Mouse (Mus musculus): ENCODE results near the gene Rgs7. TPM values are rescaled to one million over a fixed set of nuclear protein-coding genes. Genes with fewer than 3 reads are reported as not detected.

Gene Rgs7
- polyA plus RNA-seq, 1 experiment: 0.42 TPM

GRCm38 (mm10) chr1:175028267-175028666, 464.0 kb downstream of the Rgs7 start:
- no peak overlapping the region for H3K4me3 ChIP-seq (ENCODE audit: insufficient read depth, low read length)
- peak overlapping the region; percentile 54; the same call in 1 of the 2 replicates for H3K27ac ChIP-seq (ENCODE audit: insufficient read depth, low read length)
- no peaks in the 10 kb centered on the region for H3K4me1 ChIP-seq (ENCODE audit: control insufficient read depth, insufficient read depth, low read length)
- no peak for TF ChIP-seq POLR2A (IDR thresholded peaks at IDR 0.05; ENCODE audit: low read depth, low read length)
- TF ChIP-seq CTCF (IDR thresholded peaks at IDR 0.05; ENCODE audit: borderline replicate concordance, insufficient read depth, low read length): no peak

- Histone ChIP-seq H3K4me3 (ENCODE audit: insufficient read depth, low read length) (no peak overlapping the region), H3K4me1 (ENCODE audit: control insufficient read depth, insufficient read depth, low read length) (no peaks in the 10 kb centered on the region), H3K27ac (ENCODE audit: insufficient read depth, low read length) (peak overlapping the region; percentile 73)
- TF ChIP-seq CTCF (IDR thresholded peaks at IDR 0.05; ENCODE audit: borderline replicate concordance, insufficient read depth, low read length) (no peak), POLR2A (IDR thresholded peaks at IDR 0.05; ENCODE audit: low read depth, low read length) (no peak)
Observed at GRCm38 (mm10) chr1:175025781-175026309, 466.5 kb downstream of the Rgs7 start.

GRCm38 (mm10) chr1:175024136-175024535, 468.2 kb downstream of the Rgs7 start:
- Histone ChIP-seq H3K4me3 (ENCODE audit: insufficient read depth, low read length) (no peak overlapping the region), H3K27ac (ENCODE audit: insufficient read depth, low read length) (no peak overlapping the region), H3K4me1 (ENCODE audit: control insufficient read depth, insufficient read depth, low read length) (no peaks in the 10 kb centered on the region)
- TF ChIP-seq CTCF (IDR thresholded peaks at IDR 0.05; ENCODE audit: borderline replicate concordance, insufficient read depth, low read length): no peak
- no peak for TF ChIP-seq POLR2A (IDR thresholded peaks at IDR 0.05; ENCODE audit: low read depth, low read length)

Other genes with a start within 250 kb of the Rgs7 start
- not detected in 2 replicates for gene Kmo, start 127.9 kb upstream of the Rgs7 start, polyA plus RNA-seq (2011; ENCODE audit: insufficient read length, low read depth, missing spikeins)
- 79.4 and 83.5 TPM in 2 replicates for gene Fh1, start 133.1 kb upstream of the Rgs7 start, polyA plus RNA-seq (2011; ENCODE audit: insufficient read length, low read depth, missing spikeins)
- 1.6 and 2.1 TPM in 2 replicates for gene Opn3, start 200.3 kb upstream of the Rgs7 start, polyA plus RNA-seq (2011; ENCODE audit: insufficient read length, low read depth, missing spikeins)
- gene Chml, start 200.4 kb upstream of the Rgs7 start, polyA plus RNA-seq (2011; ENCODE audit: insufficient read length, low read depth, missing spikeins): 7.0 and 7.5 TPM in 2 replicates
- gene Wdr64, start 206.1 kb upstream of the Rgs7 start, polyA plus RNA-seq (2011; ENCODE audit: insufficient read length, low read depth, missing spikeins): not detected in 2 replicates